Mouse (Mus musculus) layer of hippocampus, adult 18-20 months (tissue): ENCODE measurements at regions not wholly inside any gene's neighbourhood (a gene's known extent, or its start where the extent isn't known, plus 50 kb on each side); places are given as distances from the start of the nearest gene placed in this dataset.
"Not testable (repeated sequence)": the region's sequence is repeated elsewhere in the genome, so short reads cannot be mapped to it uniquely, and the experiment has no call there.

Experiments used
- DNase-seq, 2 experiments: peaks; one replicate each; pipeline ENCODE4 v3.0.0; 2022; ENCODE audit warnings: low spot score in 2 of 2

GRCm38 (mm10) chr16:49407956-49408795, 290.9 kb upstream of the Ift57 start:
- no peak for DNase-seq

DNA sequence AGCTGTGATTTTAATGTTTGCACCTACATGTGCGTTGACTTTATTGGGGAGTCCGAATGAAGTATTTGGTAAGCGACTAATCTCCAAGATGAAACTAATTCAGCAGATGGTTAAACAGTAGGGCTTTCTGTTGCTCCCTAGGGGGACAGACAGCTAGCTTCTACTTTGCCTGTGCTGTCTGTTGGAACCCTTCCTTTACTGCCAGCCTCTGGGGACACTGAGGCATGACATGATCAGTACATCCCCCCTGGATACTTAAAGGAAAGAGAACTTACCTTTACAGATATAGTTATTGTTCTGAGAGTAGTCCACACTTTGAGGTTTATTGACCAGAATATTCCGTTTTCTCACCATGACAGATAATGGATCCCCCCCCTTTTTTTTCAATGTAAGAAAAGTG, 289.8 kb upstream of the Ift57 start:
- DNase-seq, result no peak

DNA sequence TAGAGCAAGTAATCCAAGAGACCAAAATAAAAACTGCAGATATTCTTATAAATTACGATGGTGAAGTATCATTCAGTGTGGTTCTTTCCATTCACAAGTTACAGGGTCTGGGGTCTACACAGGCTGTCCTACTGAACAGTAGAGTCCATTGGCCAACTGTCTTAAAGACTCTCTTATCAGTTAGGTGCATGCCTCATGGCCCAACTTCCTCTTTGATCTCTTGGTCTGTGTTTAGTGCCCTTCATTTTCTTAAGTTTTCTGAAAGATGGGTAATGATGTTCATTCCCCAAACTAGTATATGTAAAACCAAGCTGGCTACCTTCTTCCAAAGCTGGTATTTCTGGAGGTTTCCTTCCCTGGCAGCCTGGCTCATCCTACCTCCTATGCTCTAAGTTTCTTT, 268.7 kb upstream of the Ift57 start:
- no peak for DNase-seq

DNA sequence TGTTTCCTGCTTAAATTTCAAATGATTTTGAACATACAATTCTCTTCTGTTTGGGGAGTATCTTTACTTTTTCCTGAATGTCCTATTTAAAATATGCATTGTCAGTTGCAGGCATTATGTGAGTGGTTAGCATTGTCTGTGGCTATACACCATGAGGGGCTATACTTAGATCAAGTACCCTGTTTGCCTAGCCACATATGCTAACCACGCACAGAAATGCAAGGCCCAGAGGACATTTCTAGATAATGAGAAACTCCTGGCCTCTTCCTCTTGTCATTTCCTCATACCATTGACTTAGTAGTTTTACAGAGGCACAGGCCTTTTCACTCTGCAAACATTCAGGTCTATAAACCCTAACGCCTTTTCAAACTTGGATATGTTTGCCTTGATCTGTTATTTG, 267.1 kb upstream of the Ift57 start:
- no peak for DNase-seq

DNA sequence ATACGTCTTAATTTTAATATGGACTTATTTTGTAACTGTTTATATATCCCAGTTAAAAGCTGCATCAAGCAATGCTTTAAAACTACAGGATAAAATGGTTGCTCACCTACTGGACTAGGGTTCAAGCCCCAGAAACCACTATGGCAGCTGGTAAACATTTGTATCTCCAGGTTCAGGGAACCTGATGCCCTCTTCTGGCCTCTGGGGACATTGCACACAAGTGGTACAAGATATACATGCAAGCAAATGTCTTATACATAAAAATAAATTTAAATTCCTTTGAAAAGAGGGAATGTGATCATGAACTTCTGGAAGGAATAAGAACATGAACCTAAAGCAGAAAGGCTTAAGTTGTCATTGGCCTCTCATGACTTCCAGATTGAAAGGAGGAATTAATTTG, 257.8 kb upstream of the Ift57 start:
- DNase-seq, result no peak

DNA sequence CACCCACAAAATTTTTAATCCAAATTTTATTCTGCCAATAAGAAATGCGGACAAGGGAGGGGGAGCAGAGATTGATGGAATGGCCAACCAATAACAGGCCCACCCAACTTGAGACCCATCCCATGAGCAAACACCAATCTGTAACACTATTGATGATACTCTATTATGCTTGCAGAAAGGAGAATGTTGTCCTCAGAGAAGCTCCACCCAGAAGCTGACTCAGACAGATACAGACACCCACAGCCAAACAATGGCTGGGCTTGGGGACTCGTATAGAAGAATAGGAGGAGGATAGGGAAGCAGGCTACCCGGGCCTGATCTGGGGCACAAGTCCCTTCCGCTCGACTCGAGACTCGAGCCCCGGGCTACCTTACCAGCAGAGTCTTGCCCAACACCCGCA, 251.7 kb upstream of the Ift57 start:
- DNase-seq, result not testable (repeated sequence)

DNA sequence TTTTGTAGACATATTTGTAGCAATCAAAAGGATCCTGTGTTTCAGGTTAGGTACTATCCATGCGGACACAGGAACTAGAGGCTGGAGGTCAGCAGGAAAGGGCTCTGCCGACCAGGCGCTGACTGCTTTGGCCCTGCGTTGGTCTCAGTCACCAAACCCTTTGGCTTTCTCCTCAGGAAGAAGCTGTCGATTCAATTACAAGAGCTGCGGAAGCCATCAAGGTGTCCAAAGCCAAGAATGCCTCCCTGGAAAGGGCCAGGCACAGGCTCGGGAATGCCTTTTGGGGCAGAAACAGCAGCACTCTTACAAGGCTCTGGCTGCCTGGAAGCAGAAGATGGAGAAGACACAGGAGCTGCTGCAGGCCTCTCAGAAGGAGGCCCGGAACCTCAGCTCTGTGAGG, 205.2 kb upstream of the Ift57 start:
- DNase-seq, result no peak

- no peak for DNase-seq
These were observed 201.5 kb upstream of the Ift57 start for GRCm38 (mm10) chr16:49497521-49498010.

- peak in 1 of 2 experiments; percentile 75 for DNase-seq
These were observed 198.2 kb upstream of the Ift57 start for GRCm38 (mm10) chr16:49500818-49501217.

DNA sequence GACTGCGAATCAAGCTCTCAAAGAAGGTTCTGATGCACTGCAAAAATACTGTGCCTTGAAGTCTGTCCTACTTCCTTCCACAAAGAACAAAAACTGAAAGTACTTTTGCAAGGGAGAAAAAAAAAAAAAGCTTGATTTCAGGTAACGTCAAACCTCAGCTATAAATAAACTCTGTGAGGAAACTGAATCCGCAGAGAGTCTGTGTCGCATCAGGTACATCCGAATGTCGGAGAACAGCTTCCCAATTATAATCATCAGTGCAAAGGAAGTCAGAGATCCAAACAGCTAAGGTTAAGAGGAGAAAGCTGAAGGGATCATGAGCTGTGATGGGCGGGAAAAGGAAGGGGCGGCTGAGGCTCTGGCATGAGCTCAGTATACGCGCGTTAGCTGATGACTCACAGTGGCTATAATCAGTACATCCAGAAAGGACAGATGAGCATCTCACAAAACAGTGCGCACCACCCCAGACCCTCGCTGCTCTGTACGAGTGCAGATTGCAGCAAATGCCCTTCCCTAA, 195.1 kb upstream of the Ift57 start:
- DNase-seq, result peak in 1 of 2 experiments; percentile 30

DNA sequence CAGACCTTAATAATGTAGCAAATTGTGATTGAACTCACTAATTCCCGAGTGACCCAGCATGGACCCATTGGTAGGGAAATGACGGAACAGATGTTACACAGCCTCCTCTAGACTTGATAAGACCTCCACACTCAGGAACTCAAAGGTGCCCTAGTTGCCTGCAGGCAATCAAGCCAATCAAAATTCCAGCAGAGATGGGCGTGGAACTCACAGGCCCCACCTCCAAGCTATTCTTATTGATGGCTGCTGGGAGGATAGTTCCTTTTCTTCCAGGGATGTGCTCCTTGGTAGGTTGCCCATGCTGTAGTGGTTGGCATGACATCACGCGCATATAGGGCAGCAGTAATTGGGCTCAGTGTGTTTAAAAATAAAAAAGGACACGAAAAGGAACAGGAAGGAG, 194.4 kb upstream of the Ift57 start:
- no peak for DNase-seq

DNA sequence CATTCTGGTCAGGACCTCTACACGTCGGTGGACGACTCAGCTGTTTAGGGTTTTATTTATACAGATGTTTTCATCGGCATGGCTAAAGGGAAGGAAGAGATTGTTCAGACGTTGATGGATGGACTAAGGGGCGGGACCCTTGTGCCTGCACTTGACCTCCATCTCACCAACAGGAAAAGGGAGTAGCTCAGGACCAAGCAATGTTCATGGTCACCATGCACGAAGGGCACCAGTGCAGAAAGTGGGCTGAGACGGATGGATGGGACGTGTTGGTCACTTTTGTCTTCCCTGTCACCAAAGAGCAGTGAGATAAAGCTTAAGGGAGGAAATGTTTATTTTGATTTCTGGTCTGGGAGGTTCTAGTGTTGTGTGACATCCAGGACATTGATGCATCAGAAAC, 193.8 kb upstream of the Ift57 start:
- no peak for DNase-seq

GRCm38 (mm10) chr16:49518844-49519243, 180.2 kb upstream of the Ift57 start:
- no peak for DNase-seq

DNA sequence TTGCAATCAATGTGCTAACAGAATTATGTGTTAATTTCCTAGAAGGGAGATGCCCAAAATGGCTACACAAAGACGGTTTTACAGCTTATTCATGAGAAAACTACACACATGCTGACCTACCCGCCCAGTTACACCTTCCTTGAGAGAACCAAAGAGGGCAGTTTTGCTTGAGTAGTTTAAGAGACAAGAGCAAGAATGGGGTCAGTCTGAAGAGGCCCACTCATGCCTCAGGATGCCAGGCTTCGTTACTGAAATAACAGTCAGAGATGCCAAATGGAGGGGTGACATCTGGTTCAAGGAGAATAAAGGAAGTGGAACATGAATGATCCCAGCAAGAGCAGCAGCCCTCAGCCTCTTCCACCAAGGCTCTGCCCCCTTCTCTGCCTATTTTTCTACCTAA, 178.6 kb upstream of the Ift57 start:
- no peak for DNase-seq

DNA sequence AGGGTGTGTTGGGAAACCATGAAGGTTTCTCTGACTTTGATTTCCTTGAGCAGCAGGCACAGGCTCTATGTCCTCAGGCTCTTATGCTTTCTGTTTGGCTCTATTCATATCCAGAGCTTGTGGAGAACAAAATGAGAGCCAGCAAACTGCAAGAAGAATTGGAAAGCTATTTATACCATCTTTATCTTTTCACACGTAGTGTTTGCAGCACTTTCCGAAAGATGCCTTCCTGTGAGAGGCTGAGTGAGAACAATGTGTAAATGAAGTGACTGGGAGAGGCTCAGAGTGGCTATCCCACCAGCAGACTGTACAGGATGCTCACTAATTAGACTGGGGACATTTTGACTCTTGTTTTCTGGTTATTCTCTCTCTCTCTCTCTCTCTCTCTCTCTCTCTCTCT, 177.3 kb upstream of the Ift57 start:
- no peak for DNase-seq

- DNase-seq, result no peak
These were observed 176.5 kb upstream of the Ift57 start for GRCm38 (mm10) chr16:49522576-49522975.

DNA sequence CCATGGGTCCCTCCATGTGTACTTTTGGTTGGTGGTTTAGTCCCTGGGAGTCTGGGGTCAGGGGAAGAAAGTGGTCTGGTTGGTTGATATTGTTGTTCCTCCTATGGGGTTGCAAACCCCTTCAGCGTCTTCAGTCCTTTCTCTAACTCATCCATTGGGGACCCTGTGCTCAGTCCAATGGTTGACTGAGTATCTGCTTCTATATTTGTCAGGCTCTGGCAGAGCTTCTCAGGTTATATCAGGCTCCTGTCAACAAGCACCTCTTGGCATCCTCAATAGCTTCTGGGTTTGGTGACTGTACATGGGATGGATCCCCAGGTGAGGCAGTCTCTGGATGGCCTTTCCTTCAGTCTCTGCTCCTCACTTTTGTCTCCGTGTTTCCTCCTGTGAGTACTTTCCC, 170.4 kb upstream of the Ift57 start:
- not testable (repeated sequence) for DNase-seq

GRCm38 (mm10) chr16:49529060-49529459, 170.0 kb upstream of the Ift57 start:
- peak in 1 of 2 experiments; percentile 24 for DNase-seq

DNA sequence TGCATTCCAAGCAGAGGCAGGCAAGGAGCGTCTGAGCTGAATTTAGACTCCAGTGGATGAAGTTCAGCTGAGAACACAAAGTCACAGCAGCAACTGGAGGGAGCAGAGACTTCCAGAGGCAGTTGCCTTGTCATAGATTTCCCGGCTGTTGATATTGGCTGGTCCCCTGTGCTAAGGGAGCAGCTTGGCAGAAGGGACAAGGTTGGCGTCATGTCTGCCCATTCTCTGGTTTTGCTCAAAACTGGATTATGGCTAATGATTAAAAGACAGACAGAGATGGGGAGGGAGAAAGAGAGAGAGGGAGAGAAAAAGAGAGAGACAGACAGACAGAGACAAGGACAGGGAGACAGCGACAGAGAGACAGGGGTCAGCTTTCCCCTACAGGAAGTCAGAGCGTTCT, 169.0 kb upstream of the Ift57 start:
- no peak for DNase-seq

DNA sequence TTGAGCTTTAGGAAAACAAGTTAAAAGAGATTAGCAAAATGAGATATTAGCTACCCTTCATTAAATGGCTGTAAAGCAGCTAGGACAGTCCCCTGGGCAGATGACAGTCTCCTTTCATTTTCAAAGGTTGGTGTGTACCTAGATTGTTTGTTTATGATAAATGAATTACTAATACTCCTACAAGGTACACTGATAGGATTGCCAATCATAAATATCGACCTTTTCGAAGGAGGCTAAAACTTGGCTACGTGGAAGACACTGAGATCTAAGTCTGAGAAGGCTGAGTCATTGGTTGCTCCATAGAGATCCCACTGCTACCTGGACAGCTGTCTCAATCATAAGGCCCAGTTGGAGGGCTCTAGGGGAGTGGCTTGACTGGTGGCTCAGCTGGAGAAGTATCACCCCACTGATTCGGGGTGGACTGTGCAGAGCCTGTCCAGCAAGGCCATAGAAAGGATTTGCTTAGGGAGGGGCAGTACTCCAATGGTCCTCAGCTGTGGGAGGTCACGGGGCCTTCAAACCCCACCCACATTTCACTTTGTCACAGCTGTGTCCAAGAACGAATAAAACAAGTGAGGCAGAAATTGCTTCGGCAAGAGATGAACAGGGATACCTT, 166.9 kb upstream of the Ift57 start:
- DNase-seq, result no peak

GRCm38 (mm10) chr16:49533498-49533998, 165.5 kb upstream of the Ift57 start:
- DNase-seq, result no peak

DNA sequence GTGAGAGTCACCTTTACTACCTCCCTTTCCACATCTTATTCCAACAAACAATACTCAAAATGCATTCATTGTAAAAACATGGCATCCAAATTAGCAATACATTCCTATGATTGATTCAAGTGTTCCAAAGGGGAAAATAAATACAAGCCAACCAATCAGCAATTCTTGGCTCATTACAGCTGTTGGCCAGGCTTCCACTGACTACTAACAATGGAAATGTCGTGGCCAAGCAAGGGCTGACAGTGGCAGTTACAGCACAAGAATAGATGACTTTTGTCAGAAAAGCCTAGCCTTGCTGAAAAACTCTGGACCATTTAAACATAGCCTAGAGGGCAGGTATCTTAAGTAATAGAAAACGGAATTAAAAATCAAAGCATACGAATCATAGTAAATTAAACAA, 148.8 kb upstream of the Ift57 start:
- DNase-seq, result peak in 1 of 2 experiments; percentile 16
